Mouse (Mus musculus) hindbrain, embryonic 12.5 days (tissue): Measurements from ENCODE around the gene Gm42688. TPM values are rescaled to one million over a fixed set of nuclear protein-coding genes. Genes with fewer than 3 reads are reported as not detected.
A peak's percentile ranks its signal among the peaks of the same experiment; 100 is the strongest.

Experiments
- ATAC-seq: fragments of 200-750 bp; cut with Nextera tagmentation; 2 replicates; pipeline ENCODE4 v1.8.0; 2017; ENCODE audit warnings: moderate TSS enrichment; ENCODE audit not compliant: low FRiP score
- H3K27ac ChIP-seq: fragments of 300-500 bp; sonication (generic); 2 replicates; pipeline ENCODE4 v1.5.1; 2016; ENCODE audit warnings: mild to moderate bottlenecking
- H3K27me3 ChIP-seq: fragments of 300-500 bp; sonication (generic); 2 replicates; pipeline ENCODE4 v1.6.1; 2016; ENCODE audit warnings: mild to moderate bottlenecking
- H3K36me3 ChIP-seq: fragments of 300-500 bp; sonication (generic); 2 replicates; pipeline ENCODE4 v1.6.1; 2016; ENCODE audit warnings: mild to moderate bottlenecking
- H3K4me1 ChIP-seq: fragments of 300-500 bp; sonication (generic); 2 replicates; pipeline ENCODE4 v1.6.1; 2016
- H3K4me2 ChIP-seq: fragments of 300-500 bp; sonication (generic); replicated peaks from 2 replicates; pipeline ENCODE4 v1.6.1; 2016; ENCODE audit warnings: mild to moderate bottlenecking
- H3K4me3 ChIP-seq: fragments of 300-500 bp; sonication (generic); 2 replicates; pipeline ENCODE4 v1.5.1; 2016; ENCODE audit warnings: mild to moderate bottlenecking
- H3K9ac ChIP-seq: fragments of 300-500 bp; sonication (generic); 2 replicates; pipeline ENCODE4 v1.6.1; 2016; ENCODE audit warnings: mild to moderate bottlenecking, moderate library complexity
- H3K9me3 ChIP-seq: fragments of 300-500 bp; sonication (generic); replicated peaks from 2 replicates; pipeline ENCODE4 v1.6.1; 2016; ENCODE audit warnings: mild to moderate bottlenecking
- WGBS: fragments of 180-500 bp; shearing (Covaris S2); methylation state at CpG from one replicate; pipeline ENCODE4 v1.1.7; 2016; 5-methylcytosine and 5-hydroxymethylcytosine counted together
- polyA plus RNA-seq: library from polyadenylated mRNA; unstranded; fragments of >200 nt; fragmentation: Nextera tagmentation; extraction: Ambion mirVana; gene quantifications from 2 replicates; pipeline ENCODE4 v1.2.1, GENCODE M21; 2016

The Gm42688 gene
- polyA plus RNA-seq, 1 experiment from 2014 or later: 5.0 TPM

DNA sequence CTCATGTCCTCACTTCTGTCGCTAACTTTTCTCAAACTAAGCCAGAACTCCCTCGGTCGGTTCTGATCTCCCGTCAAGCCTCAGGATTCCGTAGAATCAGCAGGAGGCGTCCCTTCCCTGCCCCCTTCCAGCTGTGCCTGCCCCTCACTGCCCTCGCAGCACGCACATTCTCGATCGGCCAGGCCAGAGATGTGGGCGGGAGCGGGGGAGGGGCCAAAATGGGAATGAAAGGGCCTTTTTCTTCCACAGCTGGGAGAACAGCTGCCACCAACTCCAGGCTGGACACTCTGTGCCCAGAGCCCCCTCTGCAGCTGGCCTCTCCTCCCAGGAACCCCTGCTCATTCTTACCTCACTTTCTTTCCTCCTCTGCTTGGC lies 36.1 kb downstream of the Gm42688 start:
- peaks cover 57% of the 10 kb centered on the region for H3K4me1 ChIP-seq
- H3K4me3 ChIP-seq: peak overlapping the region; percentile 41

DNA sequence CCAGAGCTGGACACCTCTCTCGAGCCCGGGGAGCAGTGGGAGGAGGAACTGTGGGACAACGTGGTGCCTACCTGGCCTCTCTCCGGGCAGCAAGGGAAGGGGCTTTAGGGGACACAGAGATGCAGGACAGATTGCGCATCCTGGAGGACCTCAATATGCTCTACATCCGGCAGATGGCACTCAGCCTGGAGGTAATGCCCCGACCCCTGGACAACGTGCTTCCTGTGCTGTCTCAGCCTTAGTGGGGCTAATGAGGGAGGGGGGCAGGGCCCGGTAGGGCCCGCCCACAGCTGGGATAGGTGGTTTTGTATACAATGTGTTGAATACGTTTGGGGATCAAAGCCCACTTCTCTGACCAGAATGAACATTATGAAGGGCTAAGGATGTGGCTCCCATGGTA lies 36.6 kb downstream of the Gm42688 start:
- Histone ChIP-seq H3K4me2 (peak overlapping the region; percentile 72), H3K9ac (peak overlapping the region; percentile 70), H3K4me3 (peak overlapping the region; percentile 41), H3K27me3 (peaks cover 16% of the 10 kb centered on the region), H3K36me3 (no peaks in the 10 kb centered on the region), H3K4me1 (peaks cover 62% of the 10 kb centered on the region), H3K9me3 (no peaks in the 10 kb centered on the region), H3K27ac (peak overlapping the region; percentile 93)
- peak; percentile 26 for ATAC-seq
- WGBS: 1% methylated on average over 11 of the region's 11 CpGs

More for the DNA sequence above, 36.1 kb downstream of the Gm42688 start:
- peak; percentile 66 for ATAC-seq
- no peaks in the 10 kb centered on the region for H3K36me3 ChIP-seq
- H3K9ac ChIP-seq: peak overlapping the region; percentile 70
- H3K9me3 ChIP-seq: no peaks in the 10 kb centered on the region
- H3K27ac ChIP-seq: peak overlapping the region; percentile 93
- H3K4me2 ChIP-seq: peak overlapping the region; percentile 72
- H3K27me3 ChIP-seq: peaks cover 16% of the 10 kb centered on the region
- WGBS: under 1% methylated on average over 12 of the region's 12 CpGs

DNA sequence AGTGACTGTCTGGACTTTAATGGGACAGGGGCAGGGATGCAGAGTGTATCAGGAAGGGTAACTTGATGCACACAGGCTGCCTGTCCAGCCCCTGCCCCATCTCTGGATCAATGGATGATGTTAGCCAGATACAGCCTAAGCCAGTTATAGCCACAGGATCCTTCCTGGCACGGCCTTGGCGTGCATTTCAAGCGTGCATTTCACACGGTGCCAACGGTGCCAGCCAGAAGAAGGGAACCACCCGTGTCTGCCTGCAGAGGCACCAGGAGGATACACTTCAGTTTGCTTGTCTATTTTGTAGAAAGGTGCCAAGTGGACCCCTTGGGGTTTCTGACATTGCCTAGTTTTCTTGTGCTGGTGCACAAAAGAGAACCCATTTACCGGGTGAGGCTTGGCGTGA lies 38.6 kb downstream of the Gm42688 start:
- Histone ChIP-seq H3K36me3 (no peaks in the 10 kb centered on the region), H3K4me2 (no peak overlapping the region), H3K27ac (no peak overlapping the region), H3K4me1 (peaks cover 64% of the 10 kb centered on the region), H3K27me3 (peaks cover 12% of the 10 kb centered on the region; the same call in 1 of the 2 replicates), H3K9me3 (no peaks in the 10 kb centered on the region), H3K9ac (no peak overlapping the region), H3K4me3 (no peak overlapping the region)
- no peak for ATAC-seq
- WGBS: 94% methylated on average over 8 of the region's 8 CpGs

DNA sequence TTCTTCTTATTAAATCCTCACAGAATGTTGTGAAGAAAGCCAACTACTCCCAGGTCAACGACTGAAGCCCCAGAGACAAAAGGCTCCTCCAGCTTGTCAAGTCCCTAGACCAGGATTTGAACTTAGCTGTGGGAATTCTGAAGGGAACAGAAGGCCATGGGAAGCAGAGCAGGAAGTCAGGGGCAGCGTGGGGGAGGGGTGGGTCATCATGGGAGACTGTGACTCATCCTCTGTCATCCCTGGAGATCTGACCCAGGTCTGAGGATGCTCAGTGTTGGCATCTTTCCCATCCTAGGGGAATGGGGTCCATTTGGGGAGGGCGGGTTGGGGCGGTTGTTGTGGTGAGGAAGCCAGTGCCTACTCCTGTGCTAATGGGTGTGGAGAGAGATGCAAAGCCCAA lies 40.2 kb downstream of the Gm42688 start:
- Histone ChIP-seq H3K27ac (no peak overlapping the region), H3K4me2 (peak overlapping the region; percentile 67), H3K27me3 (no peaks in the 10 kb centered on the region), H3K9ac (peak overlapping the region; percentile 54), H3K36me3 (no peaks in the 10 kb centered on the region; the same call in 1 of the 2 replicates), H3K9me3 (no peaks in the 10 kb centered on the region), H3K4me3 (peak overlapping the region; percentile 33; the same call in 1 of the 2 replicates), H3K4me1 (peaks cover 48% of the 10 kb centered on the region)
- ATAC-seq: no peak
- 27% methylated on average over 4 of the region's 4 CpGs for WGBS

DNA sequence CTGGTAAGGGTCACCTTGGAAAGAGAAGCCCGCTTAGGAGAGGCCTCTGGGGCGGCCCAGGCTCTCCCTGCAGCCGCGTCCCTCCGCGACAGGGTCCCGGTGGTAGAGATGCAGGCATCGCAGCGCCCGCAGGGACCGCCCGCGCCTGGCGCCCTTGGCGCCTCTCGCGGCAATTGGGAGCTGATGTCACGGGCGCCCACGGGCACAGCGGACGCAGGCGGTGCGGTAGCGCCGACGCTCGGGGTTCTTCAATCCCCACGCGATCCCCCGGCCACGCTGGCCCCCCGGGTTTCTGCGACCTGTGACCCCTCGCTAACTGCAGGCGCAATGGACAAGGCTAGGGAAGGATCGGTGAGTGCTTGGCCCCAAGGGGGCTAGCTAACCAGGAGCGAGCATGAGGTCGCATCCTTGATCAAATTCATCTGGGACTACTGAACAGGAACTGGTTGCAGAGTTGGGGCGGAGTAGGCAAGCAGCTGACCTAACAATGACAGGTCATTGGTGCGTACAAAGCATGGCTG lies 40.9 kb downstream of the Gm42688 start:
- peak; percentile 5; the same call in 1 of the 2 replicates for ATAC-seq
- H3K9me3 ChIP-seq: no peaks in the 10 kb centered on the region
- peak overlapping the region; percentile 33 for H3K4me3 ChIP-seq
- no peaks in the 10 kb centered on the region for H3K27me3 ChIP-seq
- WGBS: 2% methylated on average over 41 of the region's 41 CpGs
- H3K4me2 ChIP-seq: peak overlapping the region; percentile 67
- peaks cover 45% of the 10 kb centered on the region for H3K4me1 ChIP-seq
- peak overlapping the region; percentile 54 for H3K9ac ChIP-seq
- peaks cover 1% of the 10 kb centered on the region for H3K36me3 ChIP-seq
- H3K27ac ChIP-seq: no peak overlapping the region

DNA sequence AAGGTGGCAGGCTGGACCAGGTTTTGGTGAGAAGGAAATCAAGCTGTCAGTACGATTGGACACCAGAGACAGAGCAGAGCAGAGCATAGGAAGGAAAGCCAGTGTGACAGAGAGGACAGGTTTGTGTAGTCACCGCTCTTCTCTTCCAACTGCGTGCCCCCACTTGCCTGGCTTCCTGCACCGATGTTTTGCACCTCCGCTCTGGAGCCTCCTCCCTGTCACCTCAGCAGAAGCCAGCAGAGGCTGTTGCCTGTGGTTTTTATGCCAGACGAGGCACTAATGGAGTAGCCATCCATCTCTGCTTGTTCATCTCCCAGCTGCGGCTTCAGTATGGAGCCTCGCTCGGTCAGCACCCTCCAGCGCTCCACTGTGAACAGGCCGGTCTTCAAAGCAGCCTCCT lies 41.5 kb downstream of the Gm42688 start:
- peak overlapping the region; percentile 67 for H3K4me2 ChIP-seq
- H3K27ac ChIP-seq: no peak overlapping the region
- H3K4me1 ChIP-seq: peaks cover 39% of the 10 kb centered on the region
- 0 out of 2 replicates have a peak overlapping the region, but pooled peaks have one; percentile 10 for H3K9ac ChIP-seq
- H3K36me3 ChIP-seq: peaks cover 8% of the 10 kb centered on the region
- H3K4me3 ChIP-seq: no peak overlapping the region
- H3K27me3 ChIP-seq: no peaks in the 10 kb centered on the region
- WGBS: 44% methylated on average over 11 of the region's 11 CpGs
- ATAC-seq: peak; percentile 26; the same call in 1 of the 2 replicates
- H3K9me3 ChIP-seq: no peaks in the 10 kb centered on the region

DNA sequence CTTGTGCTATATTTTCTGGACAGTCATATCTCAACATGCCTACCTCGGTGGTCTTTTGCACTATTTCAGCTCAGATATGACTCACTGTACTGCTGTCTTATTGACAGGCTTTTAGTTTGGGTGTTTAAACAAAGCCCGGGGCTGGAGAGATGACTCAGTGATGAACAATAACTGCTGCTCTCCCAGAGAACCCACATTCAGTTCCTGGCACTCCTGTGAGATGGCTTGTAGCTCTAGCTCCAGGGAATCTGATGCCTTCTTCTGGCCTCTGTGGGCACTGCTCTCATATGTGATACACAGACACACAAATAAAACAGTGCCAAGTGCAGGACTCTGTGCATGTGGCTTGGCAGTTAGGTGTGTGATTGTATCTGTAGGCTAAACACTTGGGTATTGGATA lies 43.8 kb downstream of the Gm42688 start:
- H3K36me3 ChIP-seq: peaks cover 29% of the 10 kb centered on the region
- WGBS: 97% methylated on average over 2 of the region's 2 CpGs
- H3K9ac ChIP-seq: no peak overlapping the region
- ATAC-seq: no peak
- no peak overlapping the region for H3K4me3 ChIP-seq
- peaks cover 25% of the 10 kb centered on the region for H3K4me1 ChIP-seq
- no peak overlapping the region for H3K27ac ChIP-seq
- H3K4me2 ChIP-seq: no peak overlapping the region
- H3K9me3 ChIP-seq: no peaks in the 10 kb centered on the region
- no peaks in the 10 kb centered on the region for H3K27me3 ChIP-seq

DNA sequence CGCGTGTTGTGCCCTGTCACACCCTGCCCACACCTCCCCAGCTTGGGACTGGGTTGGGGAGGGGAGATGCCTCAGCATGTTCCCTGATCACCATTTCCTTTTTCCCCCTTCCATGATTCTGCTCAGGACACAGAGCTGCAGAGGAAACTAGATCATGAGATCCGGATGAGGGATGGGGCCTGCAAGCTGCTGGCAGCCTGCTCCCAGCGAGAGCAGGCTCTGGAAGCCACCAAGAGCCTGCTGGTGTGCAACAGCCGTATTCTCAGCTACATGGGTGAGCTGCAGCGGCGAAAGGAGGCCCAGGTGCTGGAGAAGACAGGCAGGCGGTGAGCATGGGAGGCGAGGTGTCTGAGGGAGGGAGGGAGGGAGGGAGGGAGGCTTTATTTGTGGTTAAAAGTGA lies 44.4 kb downstream of the Gm42688 start:
- H3K9me3 ChIP-seq: no peaks in the 10 kb centered on the region
- H3K4me3 ChIP-seq: no peak overlapping the region
- no peak overlapping the region for H3K4me2 ChIP-seq
- no peaks in the 10 kb centered on the region for H3K27me3 ChIP-seq
- peaks cover 25% of the 10 kb centered on the region for H3K4me1 ChIP-seq
- H3K27ac ChIP-seq: no peak overlapping the region; the same call in 1 of the 2 replicates
- H3K9ac ChIP-seq: no peak overlapping the region
- H3K36me3 ChIP-seq: peaks cover 34% of the 10 kb centered on the region
- 70% methylated on average over 9 of the region's 9 CpGs for WGBS
- no peak for ATAC-seq

DNA sequence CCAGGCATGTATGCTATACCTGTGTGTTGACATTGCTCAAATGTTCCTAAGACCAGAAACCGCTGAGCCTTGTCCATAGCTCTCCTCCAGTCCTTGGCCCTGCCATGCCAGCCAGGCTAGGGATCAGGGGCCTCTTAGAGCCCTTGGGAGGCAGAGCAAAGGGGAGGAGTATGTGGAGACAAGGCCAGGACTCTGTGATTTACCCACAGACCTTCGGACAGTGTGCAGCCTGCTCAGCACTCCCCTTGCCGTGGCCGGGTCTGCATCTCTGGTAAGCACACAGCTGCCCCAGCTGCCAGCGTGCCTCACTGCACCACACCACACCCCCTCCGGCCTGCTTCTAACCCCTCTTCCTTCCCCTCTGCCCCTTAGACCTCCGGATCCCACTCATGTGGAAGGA lies 45.9 kb downstream of the Gm42688 start:
- H3K4me2 ChIP-seq: no peak overlapping the region
- H3K9ac ChIP-seq: 0 out of 2 replicates have a peak overlapping the region, but pooled peaks have one; percentile 14
- H3K9me3 ChIP-seq: no peaks in the 10 kb centered on the region
- no peaks in the 10 kb centered on the region for H3K27me3 ChIP-seq
- H3K36me3 ChIP-seq: peaks cover 43% of the 10 kb centered on the region
- WGBS: 71% methylated on average over 7 of the region's 7 CpGs
- no peak overlapping the region for H3K4me3 ChIP-seq
- peaks cover 24% of the 10 kb centered on the region for H3K4me1 ChIP-seq
- ATAC-seq: no peak
- H3K27ac ChIP-seq: no peak overlapping the region

DNA sequence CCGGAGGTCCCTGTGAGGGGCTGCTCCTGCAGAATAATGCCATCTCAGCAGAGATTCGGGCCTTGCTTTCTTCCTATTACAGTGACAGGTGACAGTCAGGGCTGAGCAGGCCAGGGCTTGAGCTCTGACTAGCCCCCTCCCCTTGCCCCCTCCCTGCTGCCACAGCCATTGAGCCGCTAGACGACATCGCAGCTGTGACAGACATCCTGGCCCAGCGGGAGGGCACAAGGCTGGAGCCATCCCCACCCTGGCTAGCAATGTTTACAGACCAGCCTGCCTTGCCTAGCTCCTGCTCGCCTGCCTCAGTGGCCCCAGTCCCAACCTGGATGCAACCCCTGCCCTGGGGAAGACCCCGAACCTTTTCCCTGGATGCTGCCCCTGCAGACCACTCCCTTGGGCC lies 50.3 kb downstream of the Gm42688 start:
- ATAC-seq: no peak
- Histone ChIP-seq H3K9me3 (no peaks in the 10 kb centered on the region), H3K36me3 (peaks cover 51% of the 10 kb centered on the region), H3K27me3 (no peaks in the 10 kb centered on the region), H3K9ac (peak overlapping the region; percentile 29), H3K27ac (peak overlapping the region; percentile 44; the same call in 1 of the 2 replicates), H3K4me2 (no peak overlapping the region), H3K4me3 (no peak overlapping the region), H3K4me1 (peaks cover 29% of the 10 kb centered on the region)
- 20% methylated on average over 8 of the region's 8 CpGs for WGBS

DNA sequence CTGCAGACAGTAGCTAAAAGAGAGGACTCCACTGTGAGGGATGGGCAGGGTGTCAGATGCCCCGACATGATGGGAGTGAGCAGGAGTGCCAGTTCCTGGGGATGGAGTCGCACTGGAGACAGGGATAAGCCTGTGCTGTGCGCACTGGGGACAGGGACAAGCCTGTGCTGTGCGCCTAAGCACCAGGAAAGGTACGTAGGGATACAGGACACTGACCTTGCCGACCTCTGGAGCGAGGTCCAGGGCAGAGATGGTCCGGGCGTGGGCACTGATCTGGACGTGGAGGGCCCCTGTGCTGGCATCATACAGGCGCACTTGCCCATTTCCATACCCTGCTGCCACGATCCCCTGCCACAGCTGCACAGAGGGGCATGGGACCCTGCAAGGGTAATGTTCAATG lies 51.6 kb downstream of the Gm42688 start:
- peaks cover 29% of the 10 kb centered on the region for H3K4me1 ChIP-seq
- no peak overlapping the region for H3K27ac ChIP-seq
- H3K36me3 ChIP-seq: peaks cover 42% of the 10 kb centered on the region
- H3K27me3 ChIP-seq: no peaks in the 10 kb centered on the region; the same call in 1 of the 2 replicates
- no peak overlapping the region for H3K9ac ChIP-seq
- WGBS: 82% methylated on average over 12 of the region's 12 CpGs
- no peak overlapping the region for H3K4me2 ChIP-seq
- no peak overlapping the region for H3K4me3 ChIP-seq
- no peaks in the 10 kb centered on the region for H3K9me3 ChIP-seq
- ATAC-seq: no peak

DNA sequence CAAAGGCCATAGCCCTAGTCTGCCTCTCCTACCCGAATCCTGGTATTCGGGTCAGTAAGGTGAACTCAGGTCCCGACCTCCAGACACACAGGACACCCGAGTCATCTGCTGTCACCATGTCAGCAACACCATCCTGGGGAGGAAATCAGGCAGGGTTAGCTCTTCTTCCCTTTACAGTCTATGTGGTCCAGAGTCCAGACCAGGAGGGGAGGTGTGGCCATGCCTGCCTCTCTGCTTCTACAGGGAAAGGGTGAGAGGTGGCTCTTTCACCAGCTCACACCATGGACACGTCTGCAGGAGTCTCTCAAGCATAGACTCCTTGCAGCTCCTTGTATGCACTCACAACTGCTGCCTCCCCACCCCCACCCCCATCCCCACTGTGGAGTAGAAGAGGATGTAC lies 52.1 kb downstream of the Gm42688 start:
- no peak overlapping the region for H3K9ac ChIP-seq
- H3K27me3 ChIP-seq: no peaks in the 10 kb centered on the region; the same call in 1 of the 2 replicates
- H3K4me1 ChIP-seq: peaks cover 29% of the 10 kb centered on the region
- no peak for ATAC-seq
- no peak overlapping the region for H3K4me3 ChIP-seq
- no peak overlapping the region for H3K27ac ChIP-seq
- peaks cover 39% of the 10 kb centered on the region for H3K36me3 ChIP-seq
- 75% methylated on average over 5 of the region's 5 CpGs for WGBS
- H3K4me2 ChIP-seq: no peak overlapping the region
- H3K9me3 ChIP-seq: no peaks in the 10 kb centered on the region
